Mouse (Mus musculus) MEL (cell line): ENCODE results near the gene Ctbs.

Source experiments
- CHD2 ChIP-seq: IDR thresholded peaks from 2 replicates; pipeline ENCODE4 v1.6.1; 2011; ENCODE audit warnings: low read length, improper control_type of control experiment
- GATA1 ChIP-seq: IDR thresholded peaks from 2 replicates; pipeline ENCODE4 v1.6.1; 2011; ENCODE audit warnings: low read depth, low read length, improper control_type of control experiment

DNA sequence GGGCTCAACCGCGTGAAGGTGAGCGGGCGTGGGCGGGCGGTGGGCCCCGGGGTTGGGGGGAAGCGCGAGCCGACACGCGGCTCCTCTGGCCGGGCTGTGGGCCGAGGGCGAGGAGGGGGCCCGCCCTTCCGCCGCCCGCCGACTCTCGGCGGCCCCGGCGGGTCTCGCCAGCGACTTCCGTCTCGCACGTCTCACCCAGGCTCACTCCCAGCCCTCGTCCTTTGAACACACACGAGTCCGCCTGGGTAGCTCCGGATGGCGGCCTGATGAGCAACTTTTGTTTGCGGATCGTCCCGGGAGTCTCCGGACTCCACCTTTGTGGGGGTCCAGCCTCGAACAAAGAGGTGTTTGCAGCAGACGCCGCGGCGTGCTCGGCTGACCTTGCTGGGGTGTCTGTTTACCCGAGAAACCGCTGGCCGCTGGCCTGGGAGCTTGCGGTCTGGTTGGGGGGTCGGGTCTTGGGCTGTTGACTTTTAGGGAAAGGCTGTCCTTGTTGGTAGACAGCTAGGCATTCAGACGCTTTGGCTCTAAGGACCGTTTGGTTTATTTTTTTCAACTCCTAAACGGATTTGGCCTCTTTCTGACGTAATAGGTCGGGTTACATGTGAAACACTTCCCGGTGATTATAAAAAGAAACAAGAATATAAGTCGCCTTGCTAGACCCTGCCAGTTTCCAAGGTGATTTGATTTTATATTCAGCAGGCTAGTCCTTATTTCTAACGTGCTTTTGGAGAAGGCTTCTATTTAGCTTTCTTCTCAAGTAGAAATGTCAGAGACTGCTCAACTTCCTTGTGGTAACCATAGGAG lies 50.6 kb downstream of the Ctbs start:
- TF ChIP-seq GATA1 (no peak), CHD2 (no peak)
